7 mouse cellular contexts compared by ENCODE assay signal in genomic region chr12:24707480-24707802, GRCm38 (mm10). TPM values are rescaled to one million over a fixed set of nuclear protein-coding genes. Genes with fewer than 3 reads are reported as not detected.
DNase-seq lines count a peak whose midpoint lies in the region; ATAC-seq and TF ChIP-seq lines count a peak whose summit lies in the region.

No protein-coding gene starts in this region.

- peaks cover 33% of the 10 kb centered on the region for H3K79me3 ChIP-seq in C2C12 (ENCODE audit: low read depth)

- peaks cover 45% of the 10 kb centered on the region for H3K79me2 ChIP-seq in C2C12 (ENCODE audit: control insufficient read depth, insufficient read depth)

- H3K27me3 ChIP-seq in C2C12 (ENCODE audit: control insufficient read depth, insufficient read depth, insufficient read length), result no peaks in the 10 kb centered on the region
- no peaks in the 10 kb centered on the region for H3K27me3 ChIP-seq in forebrain, embryonic 10.5 days (ENCODE audit: poor library complexity, severe bottlenecking)
- H3K27me3 ChIP-seq in liver, embryonic 13.5 days, result no peaks in the 10 kb centered on the region

- peak overlapping the region; percentile 82 for H3K4me2 ChIP-seq in liver, embryonic 13.5 days

- H3K9me3 ChIP-seq in forebrain, embryonic 10.5 days, result no peaks in the 10 kb centered on the region
- H3K9me3 ChIP-seq in liver, embryonic 13.5 days (replicated peaks), result no peaks in the 10 kb centered on the region

- H3ac ChIP-seq in C2C12 (ENCODE audit: control insufficient read depth, insufficient read length, low read depth), result peak overlapping the region; percentile 94

- no peak for ATAC-seq in liver, embryonic 13.5 days (ENCODE audit: low read depth)

- peak; percentile 90 for DNase-seq in 3T3-L1 (ENCODE audit: low read depth, low spot score)
- DNase-seq in forebrain, embryonic 10.5 days (ENCODE audit: extremely low spot score, low spot score), result no peak
- DNase-seq in liver, embryonic 13.5 days, result no peak
- no peak for DNase-seq in adrenal gland, postnatal 14 days
- no peak for DNase-seq in cerebellum, adult 18-20 months
- no peak for DNase-seq in adipocyte (ENCODE audit: low spot score)

- H3K4me3 ChIP-seq in C2C12 (ENCODE audit: insufficient read depth, poor library complexity, severe bottlenecking), result peak overlapping the region; percentile 92
- peak overlapping the region; percentile 90 for H3K4me3 ChIP-seq in forebrain, embryonic 10.5 days
- H3K4me3 ChIP-seq in liver, embryonic 13.5 days (replicated peaks), result peak overlapping the region; percentile 79

- TF ChIP-seq CTCF in C2C12 (IDR thresholded peaks at IDR 0.05; ENCODE audit: control insufficient read depth, insufficient read depth, insufficient read length), result no peak

- under 1% methylated on average over 9 of the region's 9 CpGs for WGBS in forebrain, embryonic 10.5 days
- under 1% methylated on average over 9 of the region's 9 CpGs for WGBS in liver, embryonic 13.5 days (ENCODE audit: insufficient replicate concordance)

- peaks cover 50% of the 10 kb centered on the region for H3K4me1 ChIP-seq in forebrain, embryonic 10.5 days
- peaks cover 78% of the 10 kb centered on the region for H3K4me1 ChIP-seq in liver, embryonic 13.5 days (replicated peaks)

- H3K36me3 ChIP-seq in C2C12 (ENCODE audit: control insufficient read depth, insufficient read depth), result peaks cover 35% of the 10 kb centered on the region
- H3K36me3 ChIP-seq in forebrain, embryonic 10.5 days (replicated peaks), result peaks cover 38% of the 10 kb centered on the region
- peaks cover 40% of the 10 kb centered on the region for H3K36me3 ChIP-seq in liver, embryonic 13.5 days

- H3K9ac ChIP-seq in liver, embryonic 13.5 days, result peak overlapping the region; percentile 88

- peak overlapping the region; percentile 99 for H3K27ac ChIP-seq in forebrain, embryonic 10.5 days
- peak overlapping the region; percentile 92 for H3K27ac ChIP-seq in liver, embryonic 13.5 days

TF ChIP-seq in C2C12, 6 proteins besides CTCF, POLR2A, EP300 and RAD21:
- TF ChIP-seq MYOD1 (IDR thresholded peaks at IDR 0.05; ENCODE audit: control insufficient read depth, insufficient read length, low read depth) (no peak), MAX (IDR thresholded peaks at IDR 0.05) (no peak), FOSL1 (IDR thresholded peaks at IDR 0.05; ENCODE audit: insufficient read depth, low read length, poor library complexity, severe bottlenecking) (no peak), USF1 (IDR thresholded peaks at IDR 0.05; ENCODE audit: low read depth) (no peak), MYOG (IDR thresholded peaks at IDR 0.05; ENCODE audit: control insufficient read depth, extremely low read depth, insufficient read length) (no peak), CEBPB (IDR thresholded peaks at IDR 0.05; ENCODE audit: low read depth) (no peak)

RNA-seq across cellular contexts. Expression of gene Rrm2, which starts 0.6 kb away (rescaled TPM):
- polyA plus RNA-seq in C2C12 (2012; fragmentation: generic; extraction: Trizol), result 437 TPM
- 828 and 834 TPM in 2 replicates for polyA plus RNA-seq in forebrain, embryonic 10.5 days (2016; fragmentation: Nextera tagmentation; extraction: Ambion mirVana)
- 586 and 708 TPM in 2 replicates for polyA plus RNA-seq in liver, embryonic 13.5 days (2015; fragmentation: Nextera tagmentation; extraction: Ambion mirVana)
- total RNA-seq in adrenal gland, postnatal 14 days (2021), result 42.1 and 56.4 TPM in 2 replicates

RNA-seq across cellular contexts. Expression of gene Cys1, which starts 25.8 kb away (rescaled TPM):
- polyA plus RNA-seq in C2C12 (2012; fragmentation: generic; extraction: Trizol), result 0.36 TPM
- 0.40 and 0.79 TPM in 2 replicates for polyA plus RNA-seq in forebrain, embryonic 10.5 days (2016; fragmentation: Nextera tagmentation; extraction: Ambion mirVana)
- 0.38 and 0.50 TPM in 2 replicates for polyA plus RNA-seq in liver, embryonic 13.5 days (2015; fragmentation: Nextera tagmentation; extraction: Ambion mirVana)
- total RNA-seq in adrenal gland, postnatal 14 days (2021), result 3.5 and 3.9 TPM in 2 replicates

RNA-seq across cellular contexts. Expression of gene Klf11, which starts 56.4 kb away (rescaled TPM):
- polyA plus RNA-seq in C2C12 (2012; fragmentation: generic; extraction: Trizol), result 3.9 TPM
- 10.5 and 10.6 TPM in 2 replicates for polyA plus RNA-seq in forebrain, embryonic 10.5 days (2016; fragmentation: Nextera tagmentation; extraction: Ambion mirVana)
- polyA plus RNA-seq in liver, embryonic 13.5 days (2015; fragmentation: Nextera tagmentation; extraction: Ambion mirVana), result 7.0 and 9.2 TPM in 2 replicates
- 13.7 and 17.3 TPM in 2 replicates for total RNA-seq in adrenal gland, postnatal 14 days (2021)
